Mouse (Mus musculus): ENCODE results near the gene Atxn1. TPM values are rescaled to one million over a fixed set of nuclear protein-coding genes. Genes with fewer than 3 reads are reported as not detected.

Atxn1 gene
- total RNA-seq, 2 experiments from 2014 or later, result 91.3 to 126 TPM

GRCm38 (mm10) chr13:45611554-45611953 is 353.3 kb downstream of the Atxn1 start:
- DNase-seq, result no peak
- intact Hi-C loops (cut with DNase I), result no loop called here

- no peak for DNase-seq
- intact Hi-C loops (cut with DNase I), result no loop called here
Measured at GRCm38 (mm10) chr13:45609461-45609860, 355.3 kb downstream of the Atxn1 start.

- intact Hi-C loops (cut with DNase I), result no loop called here
- DNase-seq, result no peak
Measured at GRCm38 (mm10) chr13:45608593-45608992, 356.2 kb downstream of the Atxn1 start.

- DNase-seq, result no peak
Measured at GRCm38 (mm10) chr13:45607946-45608345, 356.9 kb downstream of the Atxn1 start.

GRCm38 (mm10) chr13:45603636-45604035 is 361.2 kb downstream of the Atxn1 start:
- intact Hi-C loops (cut with DNase I), result no loop called here
- DNase-seq, result no peak

More at GRCm38 (mm10) chr13:45607946-45608345, 356.9 kb downstream of the Atxn1 start:
- intact Hi-C loops (cut with DNase I), result no loop called here

DNA sequence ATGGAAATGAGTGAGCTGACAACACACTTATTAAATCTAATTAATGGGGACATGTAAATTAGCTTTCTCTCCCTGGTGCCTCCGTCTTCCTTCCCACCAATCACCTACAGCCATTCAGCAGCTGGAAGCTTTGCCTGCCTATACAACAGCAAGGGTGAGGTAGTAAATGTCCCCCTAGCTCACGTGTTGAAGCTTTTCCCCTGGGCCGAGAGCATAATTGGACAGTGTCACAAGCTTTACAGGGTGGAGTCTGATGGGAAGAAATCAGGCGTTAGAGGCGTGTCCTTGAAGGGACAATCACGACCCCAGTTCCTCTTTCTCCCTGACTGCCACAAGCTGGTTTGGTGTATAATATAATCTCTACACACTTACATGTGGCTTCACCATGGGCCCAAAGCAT is 364.4 kb downstream of the Atxn1 start:
- intact Hi-C loops (cut with DNase I), result no loop called here
- no peak for DNase-seq

GRCm38 (mm10) chr13:45599831-45600230 is 365.0 kb downstream of the Atxn1 start:
- DNase-seq, result no peak
- intact Hi-C loops (cut with DNase I), result no loop called here

GRCm38 (mm10) chr13:45595416-45595815 is 369.4 kb downstream of the Atxn1 start:
- no peak for DNase-seq
- intact Hi-C loops (cut with DNase I), result no loop called here

DNA sequence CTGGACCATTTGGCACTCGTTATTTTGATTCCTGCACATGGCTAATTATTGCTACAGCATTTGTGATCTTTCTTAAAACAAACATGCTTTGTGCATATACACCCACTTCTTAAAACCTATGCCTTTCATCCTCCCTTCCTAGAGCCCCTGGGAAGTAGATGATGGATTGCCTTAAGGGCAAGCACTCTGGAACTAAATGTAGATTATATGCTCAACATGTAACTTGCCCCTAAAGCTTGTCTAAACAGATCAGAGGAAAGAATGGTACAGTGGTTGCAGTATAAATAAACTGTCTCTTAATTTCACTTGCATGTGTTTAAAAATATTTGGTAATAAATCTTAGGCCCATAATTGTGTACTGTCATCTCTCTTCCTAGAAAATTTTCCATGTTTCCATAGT is 370.9 kb downstream of the Atxn1 start:
- no peak for DNase-seq
- intact Hi-C loops (cut with DNase I), result no loop called here

- intact Hi-C loops (cut with DNase I), result no loop called here
- no peak for DNase-seq
Measured at GRCm38 (mm10) chr13:45590898-45591297, 373.9 kb downstream of the Atxn1 start.

DNA sequence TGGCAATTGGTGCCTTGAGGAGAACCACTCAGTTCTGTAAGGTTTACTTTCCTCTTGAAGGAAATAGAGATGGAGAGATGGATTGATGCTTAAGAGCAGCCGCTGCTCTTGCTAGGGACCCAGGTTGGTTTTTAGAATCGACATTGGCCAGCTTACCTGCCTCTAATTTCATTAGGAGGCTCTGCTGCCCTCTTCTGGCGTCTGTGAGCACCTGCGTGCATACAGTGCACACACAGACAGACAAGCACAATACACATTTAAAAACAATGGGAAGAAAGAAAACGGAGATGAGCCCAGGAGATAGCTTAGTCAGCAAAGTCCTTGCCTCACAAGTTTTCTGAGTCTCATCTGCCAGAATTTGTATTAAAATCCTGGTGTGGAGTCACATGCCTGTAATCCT is 381.7 kb downstream of the Atxn1 start:
- intact Hi-C loops (cut with DNase I), result no loop called here
- DNase-seq, result peak; percentile 17

GRCm38 (mm10) chr13:45582294-45582693 is 382.5 kb downstream of the Atxn1 start:
- intact Hi-C loops (cut with DNase I), result no loop called here
- DNase-seq, result no peak

GRCm38 (mm10) chr13:45579751-45580150 is 385.1 kb downstream of the Atxn1 start:
- intact Hi-C loops (cut with DNase I), result no loop called here
- DNase-seq, result no peak

- peak; percentile 16 for DNase-seq
Measured at GRCm38 (mm10) chr13:45577784-45578183, 387.0 kb downstream of the Atxn1 start.

GRCm38 (mm10) chr13:45577366-45577765 is 387.4 kb downstream of the Atxn1 start:
- no peak for DNase-seq
- intact Hi-C loops (cut with DNase I), result no loop called here

More at GRCm38 (mm10) chr13:45577784-45578183, 387.0 kb downstream of the Atxn1 start:
- intact Hi-C loops (cut with DNase I), result no loop called here

DNA sequence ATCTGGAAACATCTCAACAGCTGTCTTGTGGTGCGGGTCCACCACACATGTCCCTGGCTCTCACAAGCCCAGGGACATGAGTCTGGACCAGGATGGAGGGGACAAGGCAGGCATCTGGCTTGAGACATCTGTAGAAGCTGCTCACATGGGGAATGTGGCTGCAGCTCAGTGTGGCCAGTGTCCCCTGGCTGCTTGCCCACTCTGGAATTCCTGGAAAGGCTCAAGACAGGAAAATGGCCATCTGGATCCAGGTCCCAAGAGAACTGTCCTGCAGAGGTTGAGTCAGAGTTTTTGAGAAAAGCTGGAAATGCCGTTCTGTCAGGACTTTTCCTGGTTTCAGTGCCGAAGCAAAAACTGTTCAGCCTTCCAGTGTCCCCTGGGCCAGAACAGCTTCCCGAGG is 388.6 kb downstream of the Atxn1 start:
- DNase-seq, result peak; percentile 41
- intact Hi-C loops (cut with DNase I), result no loop called here

- peak; percentile 64 for DNase-seq
- intact Hi-C loops (cut with DNase I), result no loop called here
Measured at GRCm38 (mm10) chr13:45572768-45573167, 392.0 kb downstream of the Atxn1 start.

- intact Hi-C loops (cut with DNase I), result no loop called here
- peak; percentile 88 for DNase-seq
Measured at GRCm38 (mm10) chr13:45571795-45572262, 393.0 kb downstream of the Atxn1 start.

GRCm38 (mm10) chr13:45569932-45570331 is 394.9 kb downstream of the Atxn1 start:
- no peak for DNase-seq
- intact Hi-C loops (cut with DNase I), result no loop called here

- no peak for DNase-seq
- intact Hi-C loops (cut with DNase I), result no loop called here
Measured at GRCm38 (mm10) chr13:45564946-45565345, 399.9 kb downstream of the Atxn1 start.

DNA sequence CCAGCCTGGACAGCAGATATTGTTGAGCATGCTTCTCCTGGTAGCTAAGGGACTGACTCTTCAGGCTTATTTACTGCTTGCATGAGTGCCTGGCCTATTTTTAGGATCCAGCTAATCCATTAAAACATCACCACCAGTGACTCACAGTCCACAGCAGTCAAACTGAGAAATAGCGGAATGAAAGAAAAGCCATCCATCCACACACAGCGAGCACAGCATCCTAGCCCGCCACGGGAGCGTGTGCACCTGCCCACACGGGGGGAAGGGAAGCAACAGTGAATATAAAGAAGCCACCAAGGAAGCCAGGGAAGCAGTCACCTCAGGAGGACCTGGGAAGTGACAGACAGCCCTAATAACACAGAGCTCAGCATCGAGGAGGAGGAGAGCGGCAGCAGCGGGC is 402.8 kb downstream of the Atxn1 start:
- no peak for DNase-seq
- intact Hi-C loops (cut with DNase I), result no loop called here

DNA sequence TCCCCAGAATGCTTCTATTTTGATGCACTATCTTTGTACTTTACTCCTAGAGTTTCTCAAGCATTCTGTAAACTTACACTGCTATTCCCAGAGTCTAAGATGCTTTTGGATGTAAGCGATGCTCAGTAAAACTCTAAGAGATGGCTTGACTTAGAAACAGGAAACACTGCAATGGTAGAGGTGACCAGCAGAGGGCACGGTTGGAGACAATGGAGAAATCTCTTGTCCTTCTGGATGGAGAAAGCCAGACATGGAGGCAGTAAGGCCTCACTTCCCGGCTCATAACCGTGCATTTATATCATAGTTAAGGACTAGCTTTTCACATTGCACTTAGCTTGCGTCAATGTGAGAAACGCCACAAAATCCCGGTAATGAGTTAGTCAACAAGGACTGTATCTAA is 404.3 kb downstream of the Atxn1 start:
- intact Hi-C loops (cut with DNase I), result no loop called here
- DNase-seq, result peak; percentile 21

DNA sequence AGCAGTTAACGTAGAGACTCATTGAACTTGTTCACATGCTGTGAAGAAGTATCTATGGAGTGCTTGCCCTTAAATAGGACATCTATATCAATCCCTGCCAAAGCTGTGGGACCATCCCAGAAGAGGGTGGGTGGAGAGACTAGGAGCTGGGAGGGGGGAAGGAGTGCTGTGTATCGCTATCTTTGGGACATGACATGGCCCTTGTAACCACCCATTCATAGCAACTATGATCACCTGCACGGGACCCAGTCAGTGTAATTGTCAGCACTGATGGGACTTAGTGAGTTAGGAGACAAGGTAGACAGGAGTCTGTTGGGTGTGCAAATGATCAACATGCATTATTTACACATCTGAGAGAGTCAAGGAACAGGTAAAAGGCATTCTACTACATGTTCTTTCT is 405.6 kb downstream of the Atxn1 start:
- DNase-seq, result no peak
- intact Hi-C loops (cut with DNase I), result no loop called here

All from left cerebral cortex, postnatal 4 days (tissue).